ENCODE assay signal across 18 mouse cellular contexts in genomic region chr15:102271441-102271840, GRCm38 (mm10). TPM values are rescaled to one million over a fixed set of nuclear protein-coding genes. Genes with fewer than 3 reads are reported as not detected.
DNase-seq lines count a peak whose midpoint lies in the region; ATAC-seq and TF ChIP-seq lines count a peak whose summit lies in the region.
"Had no signal": no experiment of that assay in that cellular context is flagged by ENCODE, and none has a peak within 500 bp of the region (broad histone marks: within the 10 kb centered on the region; RNA-seq: fewer than 3 reads in every experiment).

No protein-coding gene starts in this region.

- DNase-seq in forebrain, embryonic 10.5 days (ENCODE audit: extremely low spot score, low spot score), result no peak
- DNase-seq in lung, embryonic 14.5 days, result peak; percentile 57
- no peak for DNase-seq in lung, postnatal 25 days (ENCODE audit: low spot score)
- DNase-seq in ZHBTc4 (ENCODE audit: low read depth, low spot score), result peak; percentile 66
- no peak for DNase-seq in gastrocnemius, postnatal 4 days (ENCODE audit: low spot score in 2 of 2)
- DNase-seq in layer of hippocampus, adult 8-10 months (ENCODE audit: low spot score in 2 of 2), result no peak
- DNase-seq: cerebellum, adult 9-10 months had no signal

- no peaks in the 10 kb centered on the region for H3K9me3 ChIP-seq in forebrain, embryonic 10.5 days
- H3K9me3 ChIP-seq in forebrain, embryonic 15.5 days, result no peaks in the 10 kb centered on the region
- no peaks in the 10 kb centered on the region for H3K9me3 ChIP-seq in lung, embryonic 14.5 days (ENCODE audit: low read depth, low read length)
- no peaks in the 10 kb centered on the region for H3K9me3 ChIP-seq in limb, embryonic 12.5 days
- H3K9me3 ChIP-seq: midbrain, embryonic 15.5 days had no signal

- no peak overlapping the region for H3K4me2 ChIP-seq in forebrain, embryonic 15.5 days (replicated peaks)
- peak overlapping the region; percentile 58 for H3K4me2 ChIP-seq in lung, embryonic 14.5 days
- H3K4me2 ChIP-seq in limb, embryonic 12.5 days, result peak overlapping the region; percentile 64

- peaks cover 18% of the 10 kb centered on the region for H3K4me1 ChIP-seq in forebrain, embryonic 10.5 days
- no peaks in the 10 kb centered on the region for H3K4me1 ChIP-seq in forebrain, embryonic 15.5 days
- peaks cover 8% of the 10 kb centered on the region for H3K4me1 ChIP-seq in lung, embryonic 14.5 days (ENCODE audit: insufficient read depth)
- H3K4me1 ChIP-seq in limb, embryonic 12.5 days (replicated peaks), result peaks cover 18% of the 10 kb centered on the region

- H3K9ac ChIP-seq in forebrain, embryonic 15.5 days (replicated peaks), result no peak overlapping the region
- H3K9ac ChIP-seq in lung, embryonic 14.5 days, result peak overlapping the region; percentile 48; the same call in 1 of the 2 replicates
- H3K9ac ChIP-seq in limb, embryonic 12.5 days (replicated peaks), result no peak overlapping the region
- H3K9ac ChIP-seq: midbrain, embryonic 15.5 days had no signal

- peaks cover 22% of the 10 kb centered on the region for H3K27me3 ChIP-seq in forebrain, embryonic 10.5 days (ENCODE audit: poor library complexity, severe bottlenecking)
- peaks cover 7% of the 10 kb centered on the region; the same call in 1 of the 2 replicates for H3K27me3 ChIP-seq in forebrain, embryonic 15.5 days
- H3K27me3 ChIP-seq in lung, embryonic 14.5 days (ENCODE audit: insufficient read depth, low read length), result no peaks in the 10 kb centered on the region
- no peaks in the 10 kb centered on the region for H3K27me3 ChIP-seq in limb, embryonic 12.5 days

- H3K27ac ChIP-seq in forebrain, embryonic 10.5 days, result peak overlapping the region; percentile 72; the same call in 1 of the 2 replicates
- no peak overlapping the region for H3K27ac ChIP-seq in forebrain, embryonic 15.5 days (replicated peaks)
- H3K27ac ChIP-seq in lung, embryonic 14.5 days (ENCODE audit: low read depth), result no peak overlapping the region
- H3K27ac ChIP-seq in limb, embryonic 12.5 days, result 0 out of 2 replicates have a peak overlapping the region, but pooled peaks have one; percentile 12
- H3K27ac ChIP-seq: layer of hippocampus, adult 2 months; midbrain, embryonic 15.5 days had no signal

- TF ChIP-seq CTCF in lung, embryonic 14.5 days (IDR thresholded peaks at IDR 0.05; ENCODE audit: low read depth), result no peak

- no peaks in the 10 kb centered on the region for H3K36me3 ChIP-seq in forebrain, embryonic 10.5 days (replicated peaks)
- H3K36me3 ChIP-seq in forebrain, embryonic 15.5 days, result no peaks in the 10 kb centered on the region
- no peaks in the 10 kb centered on the region for H3K36me3 ChIP-seq in lung, embryonic 14.5 days (ENCODE audit: insufficient read depth)
- H3K36me3 ChIP-seq in limb, embryonic 12.5 days, result no peaks in the 10 kb centered on the region
- H3K36me3 ChIP-seq: midbrain, embryonic 15.5 days had no signal

- WGBS in forebrain, embryonic 10.5 days, result 25% methylated on average over 3 of the region's 3 CpGs
- 20% methylated on average over 3 of the region's 3 CpGs for WGBS in forebrain, embryonic 15.5 days
- 24% methylated on average over 3 of the region's 3 CpGs for WGBS in lung, embryonic 14.5 days
- 37% methylated on average over 3 of the region's 3 CpGs for WGBS in limb, embryonic 12.5 days

- no peak for ATAC-seq in forebrain, embryonic 15.5 days (replicated peaks)
- no peak for ATAC-seq in lung, embryonic 14.5 days (ENCODE audit: insufficient read depth)
- no peak for ATAC-seq in limb, embryonic 12.5 days (ENCODE audit: insufficient number of reproducible peaks, insufficient read depth, low FRiP score, low TSS enrichment, low read depth)
- ATAC-seq: forebrain, embryonic 14.5 days; hindbrain, embryonic 16.5 days; midbrain, embryonic 15.5 days had no signal

- H3K4me3 ChIP-seq in forebrain, embryonic 10.5 days, result peak overlapping the region; percentile 39
- H3K4me3 ChIP-seq in forebrain, embryonic 15.5 days, result no peak overlapping the region
- no peak overlapping the region for H3K4me3 ChIP-seq in lung, embryonic 14.5 days (ENCODE audit: low read depth, low read length)
- peak overlapping the region; percentile 38 for H3K4me3 ChIP-seq in limb, embryonic 12.5 days (replicated peaks)
- H3K4me3 ChIP-seq: layer of hippocampus, adult 2 months; midbrain, embryonic 15.5 days had no signal

RNA-seq across cellular contexts. Expression of gene Gm9918, which starts 1.1 kb away (rescaled TPM):
- 0.48 and 0.76 TPM in 2 replicates for polyA plus RNA-seq in forebrain, embryonic 10.5 days (2016; fragmentation: Nextera tagmentation; extraction: Ambion mirVana)
- not detected in 2 replicates for polyA plus RNA-seq in forebrain, embryonic 15.5 days (2015; fragmentation: Nextera tagmentation; extraction: Ambion mirVana)
- polyA plus RNA-seq in lung, embryonic 14.5 days (2014; fragmentation: Nextera tagmentation; extraction: Ambion mirVana), result 0.38 and 0.82 TPM in 2 replicates
- 1.3 and 1.4 TPM in 2 replicates for polyA plus RNA-seq in limb, embryonic 12.5 days (2016; fragmentation: Nextera tagmentation; extraction: Ambion mirVana)
- total RNA-seq in gastrocnemius, postnatal 4 days (2021), result not detected
- total RNA-seq in layer of hippocampus, adult 8-10 months (2022), result under 1 TPM in 1 of 4 experiments, not detected in 3; 0.16 TPM
- total RNA-seq: gastrocnemius, adult 8-10 months; layer of hippocampus, adult 2 months; left cerebral cortex, postnatal 25 days; MEL had no signal
- polyA plus RNA-seq: forebrain, embryonic 14.5 days; heart, postnatal 0 days; small intestine, adult 2 months had no signal

RNA-seq across cellular contexts. Expression of gene Mfsd5, which starts 7.8 kb away (rescaled TPM):
- polyA plus RNA-seq in forebrain, embryonic 10.5 days (2016; fragmentation: Nextera tagmentation; extraction: Ambion mirVana), result 64.2 and 66.8 TPM in 2 replicates
- polyA plus RNA-seq in forebrain, embryonic 15.5 days (2015; fragmentation: Nextera tagmentation; extraction: Ambion mirVana), result 50.1 and 51.5 TPM in 2 replicates
- polyA plus RNA-seq in lung, embryonic 14.5 days (2014; fragmentation: Nextera tagmentation; extraction: Ambion mirVana), result 63.1 and 64.0 TPM in 2 replicates
- 56.1 and 58.8 TPM in 2 replicates for polyA plus RNA-seq in limb, embryonic 12.5 days (2016; fragmentation: Nextera tagmentation; extraction: Ambion mirVana)
- total RNA-seq in gastrocnemius, postnatal 4 days (2021), result 10 to 100 TPM; 18.9 to 20.0 TPM
- 10 to 100 TPM; 36.9 to 41.8 (median 38.5) TPM for total RNA-seq in layer of hippocampus, adult 8-10 months (2022)

RNA-seq across cellular contexts. Expression of gene Rarg, which starts 14.1 kb away (rescaled TPM):
- 27.5 and 31.3 TPM in 2 replicates for polyA plus RNA-seq in forebrain, embryonic 10.5 days (2016; fragmentation: Nextera tagmentation; extraction: Ambion mirVana)
- polyA plus RNA-seq in forebrain, embryonic 15.5 days (2015; fragmentation: Nextera tagmentation; extraction: Ambion mirVana), result 5.9 and 6.2 TPM in 2 replicates
- polyA plus RNA-seq in lung, embryonic 14.5 days (2014; fragmentation: Nextera tagmentation; extraction: Ambion mirVana), result 38.5 and 38.7 TPM in 2 replicates
- polyA plus RNA-seq in limb, embryonic 12.5 days (2016; fragmentation: Nextera tagmentation; extraction: Ambion mirVana), result 137 TPM in 2 replicates
- total RNA-seq in gastrocnemius, postnatal 4 days (2021), result 10 to 100 TPM; 21.3 to 27.8 TPM
- total RNA-seq in layer of hippocampus, adult 8-10 months (2022), result 10 to 100 TPM; 14.5 to 20.7 (median 16.5) TPM

RNA-seq across cellular contexts. Expression of gene Espl1, which starts 24.6 kb away (rescaled TPM):
- 55.6 and 59.9 TPM in 2 replicates for polyA plus RNA-seq in forebrain, embryonic 10.5 days (2016; fragmentation: Nextera tagmentation; extraction: Ambion mirVana)
- 10.2 and 15.2 TPM in 2 replicates for polyA plus RNA-seq in forebrain, embryonic 15.5 days (2015; fragmentation: Nextera tagmentation; extraction: Ambion mirVana)
- polyA plus RNA-seq in lung, embryonic 14.5 days (2014; fragmentation: Nextera tagmentation; extraction: Ambion mirVana), result 44.1 and 45.9 TPM in 2 replicates
- 42.7 and 49.3 TPM in 2 replicates for polyA plus RNA-seq in limb, embryonic 12.5 days (2016; fragmentation: Nextera tagmentation; extraction: Ambion mirVana)
- 10 to 100 TPM; 13.0 to 20.5 TPM for total RNA-seq in gastrocnemius, postnatal 4 days (2021)
- 1 to 10 TPM in 2 of 4 experiments, under 1 TPM in 2; 0.67 to 2.4 (median 1.1) TPM for total RNA-seq in layer of hippocampus, adult 8-10 months (2022)

RNA-seq across cellular contexts. Expression of gene Itgb7, which starts 39.7 kb away (rescaled TPM):
- polyA plus RNA-seq in forebrain, embryonic 10.5 days (2016; fragmentation: Nextera tagmentation; extraction: Ambion mirVana), result 0.42 and 0.55 TPM in 2 replicates
- 0.33 and 0.99 TPM in 2 replicates for polyA plus RNA-seq in forebrain, embryonic 15.5 days (2015; fragmentation: Nextera tagmentation; extraction: Ambion mirVana)
- polyA plus RNA-seq in lung, embryonic 14.5 days (2014; fragmentation: Nextera tagmentation; extraction: Ambion mirVana), result 1.4 and 2.6 TPM in 2 replicates
- 2.9 and 3.3 TPM in 2 replicates for polyA plus RNA-seq in limb, embryonic 12.5 days (2016; fragmentation: Nextera tagmentation; extraction: Ambion mirVana)
- total RNA-seq in gastrocnemius, postnatal 4 days (2021), result 1 to 10 TPM; 1.3 to 2.1 TPM
- total RNA-seq in layer of hippocampus, adult 8-10 months (2022), result 1 to 10 TPM in 3 of 4 experiments, under 1 TPM in 1; 0.97 to 3.3 (median 1.7) TPM

Comparison
In these comparisons a context has a peak if more than half of its experiments do, and no peak if none do; other contexts are left out.
1. DNase-seq: peak in lung, embryonic 14.5 days (single experiment) and ZHBTc4 (single experiment); none in forebrain, embryonic 10.5 days (single experiment), lung, postnatal 25 days (single experiment), gastrocnemius, postnatal 4 days (0 of 2) and layer of hippocampus, adult 8-10 months (0 of 2).
2. H3K27ac ChIP-seq: peak in forebrain, embryonic 10.5 days (single experiment) and limb, embryonic 12.5 days (single experiment); none in forebrain, embryonic 15.5 days (single experiment) and lung, embryonic 14.5 days (single experiment).
3. H3K4me3 ChIP-seq: peak in forebrain, embryonic 10.5 days (single experiment) and limb, embryonic 12.5 days (single experiment); none in forebrain, embryonic 15.5 days (single experiment) and lung, embryonic 14.5 days (single experiment).